Mouse (Mus musculus) liver, adult 2 months (tissue): ENCODE measurements around the gene Smug1. TPM values are rescaled to one million over a fixed set of nuclear protein-coding genes. Genes with fewer than 3 reads are reported as not detected.

Source experiments
- DNase-seq: peaks from one replicate; pipeline ENCODE4 v3.0.0-alpha.2; 2011; ENCODE audit warnings: low read depth, low spot score; ENCODE audit errors: extremely low read depth
- H3K27ac ChIP-seq: fragments of 200-500 bp; replicated peaks from 2 replicates; pipeline ENCODE4 v1.5.1; 2012; ENCODE audit warnings: low read depth, mild to moderate bottlenecking, control low read depth, inconsistent platforms, low read length; ENCODE audit not compliant: insufficient read depth
- H3K27me3 ChIP-seq: fragments of 200-500 bp; 2 replicates; pipeline ENCODE4 v1.6.1; 2012; ENCODE audit warnings: mild to moderate bottlenecking, moderate library complexity, low read length, inconsistent platforms; ENCODE audit not compliant: control insufficient read depth, insufficient read depth
- H3K36me3 ChIP-seq: fragments of 200-500 bp; 2 replicates; pipeline ENCODE4 v1.6.1; 2012; ENCODE audit warnings: low read length, inconsistent platforms; ENCODE audit not compliant: control insufficient read depth, insufficient read depth
- H3K4me1 ChIP-seq: fragments of 200-500 bp; 2 replicates; pipeline ENCODE4 v1.6.1; 2011; ENCODE audit warnings: low read length; ENCODE audit not compliant: control insufficient read depth, insufficient read depth
- H3K4me3 ChIP-seq: fragments of 200-500 bp; 2 replicates; pipeline ENCODE4 v1.5.1; 2011; ENCODE audit warnings: low read depth, mild to moderate bottlenecking, control low read depth, low read length, moderate library complexity; ENCODE audit not compliant: insufficient read depth
- H3K79me2 ChIP-seq: fragments of 200-500 bp; 2 replicates; pipeline ENCODE4 v1.6.1; 2012; ENCODE audit warnings: inconsistent platforms, mild to moderate bottlenecking, low read length, moderate library complexity; ENCODE audit not compliant: control insufficient read depth, insufficient read depth
- H3K9ac ChIP-seq: fragments of 200-500 bp; 2 replicates; pipeline ENCODE4 v1.6.1; 2012; ENCODE audit warnings: low read depth, mild to moderate bottlenecking, control low read depth, inconsistent platforms, low read length
- CTCF ChIP-seq: fragments of 200-500 bp; IDR thresholded peaks from 2 replicates; pipeline ENCODE4 v1.5.1; 2011; ENCODE audit warnings: low read depth, low read length, control low read depth
- POLR2A ChIP-seq: fragments of 200-500 bp; IDR thresholded peaks from 2 replicates; pipeline ENCODE4 v1.6.1; 2011; ENCODE audit warnings: low read length, control low read depth; ENCODE audit not compliant: insufficient read depth; ENCODE audit errors: extremely low read depth
- WGBS: fragments of 180-500 bp; shearing (Covaris S2); methylation state at CpG from one replicate; pipeline ENCODE4 v1.1.7; 2018; 5-methylcytosine and 5-hydroxymethylcytosine counted together
- polyA plus RNA-seq: library from polyadenylated mRNA; depleted of rRNA; stranded (reverse); fragments of >200 nt; gene quantifications from 2 replicates; pipeline ENCODE4 v1.2.3, GENCODE M21; 2012
- total RNA-seq: library from RNA; depleted of rRNA; stranded (reverse); fragments of >200 nt; gene quantifications from 2 replicates; pipeline ENCODE4 v1.2.3, GENCODE M21; 2014

Gene Smug1
- total and polyA plus RNA-seq, 2 experiments: 6.8 to 9.9 TPM

- DNase-seq: no peak
- WGBS: 18% methylated on average over 4 of the region's 4 CpGs
Observed at GRCm38 (mm10) chr15:103133761-103134160, 33.1 kb downstream of the Smug1 start.

GRCm38 (mm10) chr15:103130729-103131128, 36.2 kb downstream of the Smug1 start:
- peak; percentile 32 for DNase-seq
- Histone ChIP-seq H3K27ac (no peak overlapping the region), H3K9ac (no peak overlapping the region), H3K79me2 (no peaks in the 10 kb centered on the region), H3K36me3 (no peaks in the 10 kb centered on the region), H3K4me3 (no peak overlapping the region), H3K27me3 (no peaks in the 10 kb centered on the region; the same call in 1 of the 2 replicates), H3K4me1 (no peaks in the 10 kb centered on the region; the same call in 1 of the 2 replicates)
- 48% methylated on average over 1 of the region's 1 CpGs for WGBS
- TF ChIP-seq POLR2A (no peak), CTCF (peak; percentile 40)

More at GRCm38 (mm10) chr15:103133761-103134160, 33.1 kb downstream of the Smug1 start:
- Histone ChIP-seq H3K27ac (no peak overlapping the region), H3K79me2 (no peaks in the 10 kb centered on the region), H3K4me3 (no peak overlapping the region), H3K36me3 (no peaks in the 10 kb centered on the region), H3K27me3 (no peaks in the 10 kb centered on the region; the same call in 1 of the 2 replicates), H3K4me1 (no peaks in the 10 kb centered on the region; the same call in 1 of the 2 replicates), H3K9ac (no peak overlapping the region)
- TF ChIP-seq POLR2A (no peak), CTCF (no peak)

GRCm38 (mm10) chr15:103129289-103129688, 37.6 kb downstream of the Smug1 start:
- TF ChIP-seq CTCF (no peak), POLR2A (no peak)
- whole genome bisulfite sequencing: 47% methylated on average over 6 of the region's 6 CpGs
- DNase-seq: no peak
- Histone ChIP-seq H3K9ac (no peak overlapping the region), H3K36me3 (no peaks in the 10 kb centered on the region), H3K27me3 (no peaks in the 10 kb centered on the region), H3K27ac (no peak overlapping the region), H3K4me3 (no peak overlapping the region), H3K79me2 (no peaks in the 10 kb centered on the region), H3K4me1 (no peaks in the 10 kb centered on the region; the same call in 1 of the 2 replicates)

GRCm38 (mm10) chr15:103128056-103128833, 38.6 kb downstream of the Smug1 start:
- H3K4me1 ChIP-seq: no peaks in the 10 kb centered on the region
- 69% methylated on average over 1 of the region's 1 CpGs for WGBS
- H3K9ac ChIP-seq: no peak overlapping the region
- H3K79me2 ChIP-seq: no peaks in the 10 kb centered on the region
- H3K4me3 ChIP-seq: no peak overlapping the region
- H3K36me3 ChIP-seq: no peaks in the 10 kb centered on the region
- TF ChIP-seq POLR2A: no peak
- TF ChIP-seq CTCF: no peak
- H3K27ac ChIP-seq: no peak overlapping the region
- no peaks in the 10 kb centered on the region for H3K27me3 ChIP-seq
- DNase-seq: no peak

GRCm38 (mm10) chr15:103125982-103126381, 40.9 kb downstream of the Smug1 start:
- Histone ChIP-seq H3K4me1 (no peaks in the 10 kb centered on the region), H3K79me2 (no peaks in the 10 kb centered on the region), H3K27ac (no peak overlapping the region), H3K36me3 (no peaks in the 10 kb centered on the region), H3K27me3 (no peaks in the 10 kb centered on the region), H3K9ac (no peak overlapping the region), H3K4me3 (no peak overlapping the region)
- DNase-seq: no peak
- WGBS: 64% methylated on average over 5 of the region's 5 CpGs
- TF ChIP-seq POLR2A: no peak
- TF ChIP-seq CTCF: no peak

- Histone ChIP-seq H3K27ac (no peak overlapping the region), H3K27me3 (no peaks in the 10 kb centered on the region), H3K4me3 (no peak overlapping the region), H3K9ac (no peak overlapping the region), H3K36me3 (no peaks in the 10 kb centered on the region), H3K4me1 (no peaks in the 10 kb centered on the region), H3K79me2 (no peaks in the 10 kb centered on the region)
- WGBS: 61% methylated on average over 1 of the region's 1 CpGs
- no peak for TF ChIP-seq CTCF
- no peak for TF ChIP-seq POLR2A
- no peak for DNase-seq
Observed at GRCm38 (mm10) chr15:103124254-103124653, 42.6 kb downstream of the Smug1 start.
